Mouse (Mus musculus) midbrain, embryonic 12.5 days (tissue): Measurements from ENCODE around the gene Prnp. TPM values are rescaled to one million over a fixed set of nuclear protein-coding genes. Genes with fewer than 3 reads are reported as not detected.
A peak's percentile ranks its signal among the peaks of the same experiment; 100 is the strongest.

ENCODE experiments used
- ATAC-seq: fragments of 200-750 bp; cut with Nextera tagmentation; 2 replicates; pipeline ENCODE4 v1.8.0; 2017; ENCODE audit warnings: low read depth, moderate TSS enrichment, moderate library complexity; ENCODE audit not compliant: low FRiP score
- H3K27ac ChIP-seq: fragments of 300-500 bp; sonication (generic); replicated peaks from 2 replicates; pipeline ENCODE4 v1.5.1; 2016; ENCODE audit warnings: mild to moderate bottlenecking
- H3K27me3 ChIP-seq: fragments of 300-500 bp; sonication (generic); 2 replicates; pipeline ENCODE4 v1.6.1; 2016; ENCODE audit warnings: mild to moderate bottlenecking
- H3K36me3 ChIP-seq: fragments of 300-500 bp; sonication (generic); 2 replicates; pipeline ENCODE4 v1.6.1; 2016
- H3K4me1 ChIP-seq: fragments of 300-500 bp; sonication (generic); 2 replicates; pipeline ENCODE4 v1.6.1; 2016
- H3K4me2 ChIP-seq: fragments of 300-500 bp; sonication (generic); replicated peaks from 2 replicates; pipeline ENCODE4 v1.6.1; 2016; ENCODE audit warnings: mild to moderate bottlenecking, moderate library complexity
- H3K4me3 ChIP-seq: fragments of 300-500 bp; sonication (generic); 2 replicates; pipeline ENCODE4 v1.5.1; 2016; ENCODE audit warnings: mild to moderate bottlenecking
- H3K9ac ChIP-seq: fragments of 300-500 bp; sonication (generic); replicated peaks from 2 replicates; pipeline ENCODE4 v1.6.1; 2016; ENCODE audit warnings: mild to moderate bottlenecking, moderate library complexity
- H3K9me3 ChIP-seq: fragments of 300-500 bp; sonication (generic); 2 replicates; pipeline ENCODE4 v1.6.1; 2016; ENCODE audit warnings: mild to moderate bottlenecking
- WGBS: fragments of 180-500 bp; shearing (Covaris S2); methylation state at CpG from one replicate; pipeline ENCODE4 v1.1.7; 2016; 5-methylcytosine and 5-hydroxymethylcytosine counted together
- polyA plus RNA-seq: library from polyadenylated mRNA; unstranded; fragments of >200 nt; fragmentation: Nextera tagmentation; extraction: Ambion mirVana; gene quantifications from 2 replicates; pipeline ENCODE4 v1.2.1, GENCODE M21; 2016

Gene Prnp
- polyA plus RNA-seq, 1 experiment from 2014 or later, result 58.9 TPM

- Histone ChIP-seq H3K9ac (no peak overlapping the region), H3K27ac (no peak overlapping the region), H3K27me3 (no peaks in the 10 kb centered on the region), H3K9me3 (no peaks in the 10 kb centered on the region), H3K4me1 (no peaks in the 10 kb centered on the region), H3K36me3 (peaks cover 12% of the 10 kb centered on the region), H3K4me2 (no peak overlapping the region), H3K4me3 (no peak overlapping the region)
- WGBS, result 86% methylated on average over 3 of the region's 3 CpGs
- ATAC-seq, result no peak
Measured at GRCm38 (mm10) chr2:131940506-131940905, 30.8 kb downstream of the Prnp start.

- ATAC-seq, result no peak
- WGBS, result 80% methylated on average over 6 of the region's 6 CpGs
Measured at GRCm38 (mm10) chr2:131941501-131941900, 31.8 kb downstream of the Prnp start.

GRCm38 (mm10) chr2:131944370-131944769, 34.6 kb downstream of the Prnp start:
- peaks cover 7% of the 10 kb centered on the region; the same call in 1 of the 2 replicates for H3K4me1 ChIP-seq
- 21% methylated on average over 1 of the region's 1 CpGs for WGBS
- no peak for ATAC-seq
- H3K4me2 ChIP-seq, result no peak overlapping the region
- no peak overlapping the region for H3K27ac ChIP-seq
- no peaks in the 10 kb centered on the region for H3K9me3 ChIP-seq
- H3K36me3 ChIP-seq, result no peaks in the 10 kb centered on the region
- no peak overlapping the region for H3K9ac ChIP-seq
- H3K27me3 ChIP-seq, result no peaks in the 10 kb centered on the region; the same call in 1 of the 2 replicates
- H3K4me3 ChIP-seq, result no peak overlapping the region

More at GRCm38 (mm10) chr2:131941501-131941900, 31.8 kb downstream of the Prnp start:
- no peak overlapping the region for H3K4me3 ChIP-seq
- no peak overlapping the region for H3K4me2 ChIP-seq
- H3K27ac ChIP-seq, result no peak overlapping the region
- no peaks in the 10 kb centered on the region for H3K4me1 ChIP-seq
- no peaks in the 10 kb centered on the region for H3K27me3 ChIP-seq
- no peak overlapping the region for H3K9ac ChIP-seq
- no peaks in the 10 kb centered on the region for H3K9me3 ChIP-seq
- H3K36me3 ChIP-seq, result peaks cover 9% of the 10 kb centered on the region

GRCm38 (mm10) chr2:131945225-131945624, 35.5 kb downstream of the Prnp start:
- 83% methylated on average over 8 of the region's 8 CpGs for WGBS

GRCm38 (mm10) chr2:131945765-131946164, 36.0 kb downstream of the Prnp start:
- 89% methylated on average over 6 of the region's 6 CpGs for WGBS
- H3K27me3 ChIP-seq, result peaks cover 10% of the 10 kb centered on the region
- ATAC-seq, result no peak

More at GRCm38 (mm10) chr2:131945225-131945624, 35.5 kb downstream of the Prnp start:
- no peak for ATAC-seq
- H3K9me3 ChIP-seq, result no peaks in the 10 kb centered on the region
- H3K4me2 ChIP-seq, result no peak overlapping the region
- peaks cover 4% of the 10 kb centered on the region; the same call in 1 of the 2 replicates for H3K27me3 ChIP-seq
- no peak overlapping the region for H3K4me3 ChIP-seq
- H3K36me3 ChIP-seq, result no peaks in the 10 kb centered on the region
- no peak overlapping the region for H3K9ac ChIP-seq
- H3K4me1 ChIP-seq, result peaks cover 7% of the 10 kb centered on the region; the same call in 1 of the 2 replicates
- no peak overlapping the region for H3K27ac ChIP-seq

GRCm38 (mm10) chr2:131946351-131946750, 36.6 kb downstream of the Prnp start:
- H3K9ac ChIP-seq, result no peak overlapping the region
- peaks cover 7% of the 10 kb centered on the region; the same call in 1 of the 2 replicates for H3K4me1 ChIP-seq
- peaks cover 11% of the 10 kb centered on the region for H3K27me3 ChIP-seq
- no peak overlapping the region for H3K4me2 ChIP-seq
- no peak for ATAC-seq
- no peak overlapping the region for H3K27ac ChIP-seq
- no peak overlapping the region for H3K4me3 ChIP-seq
- WGBS, result 93% methylated on average over 16 of the region's 16 CpGs
- no peaks in the 10 kb centered on the region for H3K36me3 ChIP-seq
- no peaks in the 10 kb centered on the region for H3K9me3 ChIP-seq

More at GRCm38 (mm10) chr2:131945765-131946164, 36.0 kb downstream of the Prnp start:
- Histone ChIP-seq H3K4me3 (no peak overlapping the region), H3K4me1 (peaks cover 7% of the 10 kb centered on the region; the same call in 1 of the 2 replicates), H3K4me2 (no peak overlapping the region), H3K36me3 (no peaks in the 10 kb centered on the region), H3K9me3 (no peaks in the 10 kb centered on the region), H3K27ac (no peak overlapping the region), H3K9ac (no peak overlapping the region)

- H3K36me3 ChIP-seq, result no peaks in the 10 kb centered on the region
- no peak for ATAC-seq
- 79% methylated on average over 3 of the region's 3 CpGs for WGBS
- peaks cover 29% of the 10 kb centered on the region for H3K27me3 ChIP-seq
- H3K9me3 ChIP-seq, result no peaks in the 10 kb centered on the region
- no peak overlapping the region for H3K27ac ChIP-seq
- H3K4me3 ChIP-seq, result no peak overlapping the region
- no peak overlapping the region for H3K9ac ChIP-seq
- no peak overlapping the region for H3K4me2 ChIP-seq
- peaks cover 11% of the 10 kb centered on the region; the same call in 1 of the 2 replicates for H3K4me1 ChIP-seq
Measured at GRCm38 (mm10) chr2:131948156-131948555, 38.4 kb downstream of the Prnp start.

GRCm38 (mm10) chr2:131948916-131949639, 39.4 kb downstream of the Prnp start:
- ATAC-seq, result no peak
- no peak overlapping the region for H3K4me3 ChIP-seq
- H3K9ac ChIP-seq, result no peak overlapping the region
- no peak overlapping the region for H3K27ac ChIP-seq
- H3K27me3 ChIP-seq, result peaks cover 38% of the 10 kb centered on the region
- H3K4me1 ChIP-seq, result peaks cover 12% of the 10 kb centered on the region; the same call in 1 of the 2 replicates
- no peaks in the 10 kb centered on the region for H3K36me3 ChIP-seq
- no peaks in the 10 kb centered on the region for H3K9me3 ChIP-seq
- no peak overlapping the region for H3K4me2 ChIP-seq
- WGBS, result 82% methylated on average over 11 of the region's 11 CpGs

- Histone ChIP-seq H3K27ac (no peak overlapping the region), H3K4me3 (no peak overlapping the region), H3K27me3 (peaks cover 46% of the 10 kb centered on the region), H3K36me3 (no peaks in the 10 kb centered on the region), H3K4me2 (no peak overlapping the region), H3K9ac (0 out of 2 replicates have a peak overlapping the region, but pooled peaks have one; percentile 6), H3K4me1 (peaks cover 12% of the 10 kb centered on the region; the same call in 1 of the 2 replicates), H3K9me3 (no peaks in the 10 kb centered on the region)
- ATAC-seq, result no peak
- 53% methylated on average over 9 of the region's 9 CpGs for WGBS
Measured at GRCm38 (mm10) chr2:131949767-131950597, 40.3 kb downstream of the Prnp start.

GRCm38 (mm10) chr2:131950598-131951095, 40.9 kb downstream of the Prnp start, which contains the start of gene Prnd:
TSS of gene Prnd (plus strand) at chr2:131950861.
- Histone ChIP-seq H3K27ac (no peak within 1 kb of the TSS), H3K4me1 (peaks cover 12% of the 10 kb centered on the region; the same call in 1 of the 2 replicates), H3K9me3 (no peaks in the 10 kb centered on the region), H3K4me2 (no peak within 1 kb of the TSS), H3K27me3 (peaks cover 46% of the 10 kb centered on the region), H3K36me3 (no peaks in the 10 kb centered on the region), H3K9ac (0 out of 2 replicates have a peak within 1 kb of the TSS, but pooled peaks have one; percentile 6), H3K4me3 (no peak within 1 kb of the TSS)
- WGBS, result 11% methylated on average over 11 of the region's 11 CpGs
- no peak for ATAC-seq

- Histone ChIP-seq H3K4me3 (no peak overlapping the region), H3K4me2 (no peak overlapping the region), H3K27ac (no peak overlapping the region), H3K36me3 (no peaks in the 10 kb centered on the region), H3K27me3 (peaks cover 46% of the 10 kb centered on the region), H3K9ac (no peak overlapping the region), H3K9me3 (no peaks in the 10 kb centered on the region), H3K4me1 (peaks cover 12% of the 10 kb centered on the region; the same call in 1 of the 2 replicates)
- WGBS, result 64% methylated on average over 2 of the region's 2 CpGs
- ATAC-seq, result no peak
Measured at GRCm38 (mm10) chr2:131952456-131952855, 42.7 kb downstream of the Prnp start.
